Mouse (Mus musculus) G1E (cell line): Measurements from ENCODE around the gene Gm4450.
"Not testable (repeated sequence)": the region's sequence is repeated elsewhere in the genome, so short reads cannot be mapped to it uniquely, and the experiment has no call there.

Source experiments
- CTCF ChIP-seq: IDR thresholded peaks from 2 replicates; pipeline ENCODE4 v1.5.1; 2012; ENCODE audit warnings: low read depth, low read length, inconsistent platforms, mixed read lengths
- GATA1 ChIP-seq: IDR thresholded peaks from 2 replicates; pipeline ENCODE4 v1.6.1; 2012; ENCODE audit warnings: borderline replicate concordance, low read length, inconsistent platforms, mixed read lengths
- GATA2 ChIP-seq: IDR thresholded peaks from 2 replicates; pipeline ENCODE4 v1.6.1; 2012; ENCODE audit warnings: low read depth, low read length, inconsistent platforms, borderline replicate concordance
- POLR2AphosphoS5 ChIP-seq: IDR thresholded peaks from 2 replicates; pipeline ENCODE4 v1.6.1; 2012; ENCODE audit warnings: low read depth, low read length, inconsistent platforms; ENCODE audit not compliant: insufficient replicate concordance
- TAL1 ChIP-seq: conservative IDR thresholded peaks from 2 replicates; pipeline ENCODE4 v1.6.1; 2012; ENCODE audit warnings: low read depth, low read length, inconsistent platforms, mixed read lengths

DNA sequence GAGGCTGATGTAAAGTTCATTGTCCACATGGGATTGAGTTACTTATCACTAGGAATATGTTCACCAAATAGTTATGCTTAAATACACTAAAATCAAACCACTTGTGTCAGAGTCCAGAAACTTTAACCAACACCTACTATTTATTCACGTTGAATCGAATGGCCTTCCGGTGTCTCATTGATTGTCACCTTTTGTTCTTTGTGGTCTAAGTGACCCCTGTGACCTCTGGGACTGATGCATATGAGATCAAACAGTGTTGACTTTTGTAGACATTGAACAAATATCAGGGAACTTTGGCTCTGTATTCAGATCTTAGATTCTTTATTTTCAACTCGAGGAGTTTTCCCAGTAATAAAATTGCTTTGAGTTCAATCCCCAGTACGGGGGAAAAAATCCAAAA lies 3.1 kb downstream of the Gm4450 start:
- not testable (repeated sequence) for TF ChIP-seq CTCF, GATA1, TAL1, POLR2AphosphoS5, GATA2
